Mouse (Mus musculus) brain, embryonic 14.5 days (tissue): ENCODE measurements around the gene I0C0044D17Rik.

Experiments
- CTCF ChIP-seq: fragments of 200-500 bp; IDR thresholded peaks from 2 replicates; pipeline ENCODE4 v1.5.1; 2012; ENCODE audit warnings: inconsistent platforms, mild to moderate bottlenecking, moderate library complexity, borderline replicate concordance; ENCODE audit not compliant: insufficient read depth, insufficient read length; ENCODE audit errors: extremely low read depth
- POLR2A ChIP-seq: fragments of 200-500 bp; IDR thresholded peaks from 2 replicates; pipeline ENCODE4 v1.6.1; 2012; ENCODE audit warnings: mild to moderate bottlenecking, inconsistent platforms, borderline replicate concordance; ENCODE audit not compliant: poor library complexity, insufficient read depth, insufficient read length, severe bottlenecking; ENCODE audit errors: extremely low read depth

DNA sequence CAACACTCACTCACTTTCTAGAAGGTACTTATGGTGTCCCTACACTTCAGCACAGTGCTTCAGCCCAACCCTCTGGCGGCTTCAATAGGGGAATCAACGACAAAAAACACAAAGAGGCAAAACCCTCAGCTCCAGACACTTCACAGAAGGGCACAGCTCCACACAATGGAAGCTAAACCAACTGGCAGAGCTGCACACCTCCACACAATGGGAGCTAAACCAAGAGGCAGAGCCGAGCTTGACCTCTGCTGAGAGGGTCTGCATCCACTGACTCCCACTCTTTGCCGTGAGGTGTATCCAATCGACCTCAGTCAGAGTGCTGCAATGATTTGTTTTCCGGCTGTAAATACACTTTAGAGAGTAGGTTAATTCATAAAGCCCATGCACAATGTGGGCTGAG lies 16.9 kb upstream of the I0C0044D17Rik start:
- no peak for TF ChIP-seq CTCF
- TF ChIP-seq POLR2A, result no peak
